Mouse (Mus musculus) monocyte, adult 5-6 weeks (primary cell): ENCODE results near the gene Synpo2l. TPM values are rescaled to one million over a fixed set of nuclear protein-coding genes. Genes with fewer than 3 reads are reported as not detected.

Experiments used
- ATAC-seq: fragments of 153-309, 156-312 bp; replicated peaks from 2 replicates; pipeline ENCODE4 v1.8.0; 2017; ENCODE audit warnings: mild to moderate bottlenecking; ENCODE audit not compliant: low TSS enrichment, insufficient number of reproducible peaks, severe bottlenecking, poor library complexity, low FRiP score
- total RNA-seq: library from RNA; stranded (forward); fragments of 200-1000, 200-491, 200-594 nt; gene quantifications from 3 replicates; pipeline ENCODE4 v1.2.3, GENCODE M21; 2017

Synpo2l gene
- total RNA-seq, 1 experiment from 2014 or later: not detected

DNA sequence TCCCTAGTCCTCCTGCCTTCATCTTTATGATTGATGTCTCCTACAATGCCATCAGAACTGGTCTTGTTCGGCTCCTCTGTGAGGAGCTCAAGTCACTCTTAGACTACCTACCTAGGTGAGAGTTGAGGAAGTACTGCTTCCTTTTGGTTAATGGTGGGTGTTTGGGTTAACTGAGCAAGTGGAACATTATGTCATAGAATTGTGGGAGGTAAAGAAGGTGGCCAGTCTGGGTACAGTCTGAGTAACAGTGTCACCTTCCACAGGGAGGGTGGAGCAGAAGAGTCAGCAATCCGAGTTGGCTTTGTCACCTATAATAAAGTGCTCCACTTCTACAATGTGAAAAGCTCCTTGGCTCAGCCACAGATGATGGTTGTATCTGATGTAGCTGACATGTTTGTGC, 20.9 kb upstream of the Synpo2l start:
- ATAC-seq: no peak

DNA sequence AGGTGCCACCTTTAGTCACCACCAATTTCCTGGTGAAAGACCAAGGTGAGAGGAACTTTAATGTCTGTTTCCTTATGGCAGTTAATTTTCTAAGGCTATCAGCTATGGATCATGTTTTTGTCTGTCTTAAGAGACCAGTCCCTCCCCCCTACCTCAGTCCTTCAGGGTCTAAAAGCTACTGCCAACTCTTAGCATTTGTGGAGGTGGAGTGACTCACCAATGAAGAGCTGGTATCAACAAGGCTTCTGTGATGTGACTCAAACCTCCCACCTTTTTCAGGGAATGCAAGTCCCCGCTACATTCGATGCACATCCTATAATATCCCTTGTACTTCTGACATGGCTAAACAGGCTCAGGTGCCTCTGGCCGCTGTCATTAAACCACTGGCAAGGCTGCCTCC, 18.4 kb upstream of the Synpo2l start:
- no peak for ATAC-seq

DNA sequence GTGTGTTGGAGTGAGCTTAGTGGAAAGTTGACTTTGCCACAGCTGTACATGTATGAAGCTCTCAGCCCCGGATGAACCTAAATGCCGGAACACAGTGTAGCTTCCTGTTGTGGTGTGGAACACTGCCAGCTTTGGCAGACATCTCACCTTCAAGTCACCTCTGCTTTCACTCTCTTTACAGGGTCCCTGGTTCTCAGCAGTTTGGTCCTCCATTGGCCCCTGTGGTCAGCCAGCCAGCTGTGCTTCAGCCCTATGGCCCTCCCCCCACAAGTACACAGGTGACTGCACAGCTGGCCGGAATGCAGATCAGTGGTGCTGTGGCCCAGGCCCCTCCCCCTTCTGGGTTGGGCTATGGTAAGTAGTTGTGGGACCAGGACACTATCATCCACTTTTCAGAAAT, 14.3 kb upstream of the Synpo2l start:
- peak; percentile 59 for ATAC-seq

DNA sequence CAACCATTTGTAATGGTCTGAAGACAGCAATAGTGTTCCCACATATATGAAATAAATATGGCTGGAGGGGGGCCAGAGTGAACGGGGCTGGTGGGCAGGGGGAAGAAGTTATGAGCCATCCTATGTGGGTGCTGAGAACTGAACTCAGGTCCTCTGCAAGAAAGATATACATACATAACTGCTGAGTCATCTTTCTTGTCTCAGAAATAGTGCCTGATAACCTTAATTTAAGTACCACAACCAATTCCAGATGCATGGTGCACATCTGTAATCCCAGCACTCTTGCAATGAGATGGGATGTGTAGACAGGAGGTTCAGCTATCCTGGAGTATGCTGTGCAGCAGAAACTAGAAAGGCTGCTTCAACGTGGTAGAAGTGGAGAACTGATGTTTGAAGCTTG, 13.6 kb upstream of the Synpo2l start:
- no peak for ATAC-seq

DNA sequence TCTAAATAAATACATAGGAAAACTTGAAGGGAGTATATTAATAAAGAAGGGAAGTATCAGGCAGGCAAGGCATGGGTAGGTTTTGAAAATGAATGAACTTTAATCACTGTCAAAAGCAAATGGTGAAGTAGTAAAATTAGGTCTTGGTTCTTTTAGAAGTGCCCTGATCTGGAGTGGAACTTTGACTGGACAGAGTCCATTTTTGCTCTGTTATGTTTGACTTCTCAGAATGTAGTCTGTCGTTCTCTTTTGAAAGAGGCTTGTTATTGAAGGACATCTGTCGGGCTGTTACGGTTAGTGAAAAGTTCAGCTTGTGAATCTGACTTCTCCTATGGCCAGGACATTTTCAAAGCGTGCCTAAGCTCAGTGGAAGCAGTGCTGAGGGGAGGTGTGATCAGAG, 9.8 kb upstream of the Synpo2l start:
- ATAC-seq: no peak

DNA sequence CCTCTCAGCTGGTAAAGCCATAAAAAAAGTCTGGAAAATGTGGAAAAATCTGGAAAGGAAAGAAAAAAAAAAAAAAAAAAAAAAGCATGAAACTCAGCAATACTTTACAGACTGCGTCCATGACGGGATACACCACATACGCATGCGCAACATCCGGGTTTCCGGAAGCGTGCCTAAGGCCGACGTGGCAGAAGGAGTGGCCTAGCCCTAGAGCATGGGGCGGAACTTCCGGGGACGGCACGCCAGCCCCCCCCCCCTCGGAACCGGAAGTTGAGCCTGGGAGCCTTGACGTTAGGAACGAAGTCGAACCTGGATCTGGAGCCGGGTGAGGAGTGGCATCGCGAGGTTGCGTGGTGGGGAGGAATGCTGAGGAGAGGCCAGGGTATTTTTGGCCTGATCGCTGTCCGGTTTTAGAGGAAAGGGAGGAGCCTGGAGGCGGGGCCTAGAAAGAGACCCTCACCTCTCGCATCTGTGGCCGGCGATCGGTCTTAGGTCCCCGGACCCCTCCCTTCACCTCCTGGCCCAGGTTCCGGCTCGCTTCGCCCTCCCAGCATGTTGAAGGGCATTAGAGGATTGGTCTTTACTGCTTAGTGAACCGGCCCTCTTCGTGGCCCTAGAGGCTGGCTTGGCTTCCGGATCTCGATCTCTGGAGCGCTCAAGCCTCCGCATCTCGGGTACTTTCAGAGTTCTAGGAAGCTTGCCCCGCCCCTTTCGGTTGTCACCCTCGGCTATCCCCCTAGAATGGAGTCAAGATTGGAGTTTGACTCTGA, 6.1 kb upstream of the Synpo2l start, which contains the start of gene Sec24c:
Sec24c (plus strand) TSS at position 245 of the 770 bp plus-strand sequence.
- ATAC-seq: peak; percentile 89

DNA sequence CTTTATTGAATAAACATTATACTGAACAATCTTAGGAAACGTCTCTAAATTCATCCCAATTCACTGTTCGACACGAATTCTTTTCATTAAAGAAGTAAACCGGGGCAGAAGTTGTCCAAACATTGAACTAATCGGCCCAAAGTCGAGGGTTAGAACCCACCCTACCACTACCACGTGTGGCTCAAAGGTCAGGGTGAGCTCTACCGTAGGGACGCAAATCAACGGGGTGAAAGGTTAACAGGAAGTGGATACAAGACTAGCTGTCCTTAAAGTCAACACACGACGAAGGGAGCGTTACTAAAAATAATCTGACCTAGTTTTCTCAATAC, 5.5 kb upstream of the Synpo2l start:
- peak; percentile 74 for ATAC-seq

DNA sequence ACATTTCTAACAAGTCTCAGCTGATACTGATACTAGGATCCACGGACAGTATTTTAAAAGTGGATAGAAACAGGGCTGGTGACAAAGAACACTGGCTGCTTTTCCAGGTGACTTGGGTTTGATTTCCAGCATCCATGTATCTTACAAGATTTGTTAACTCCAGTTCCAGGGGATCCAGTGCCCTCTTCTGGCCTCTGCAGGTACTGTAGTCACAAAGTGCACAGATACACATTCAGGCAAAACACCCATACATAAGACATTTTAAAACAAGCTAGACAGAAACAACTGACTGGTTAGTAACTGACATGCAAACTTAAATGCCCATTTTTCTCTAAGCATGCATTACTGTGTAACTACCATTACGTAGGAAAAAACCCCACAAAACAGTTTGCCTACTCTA, 4.8 kb upstream of the Synpo2l start:
- no peak for ATAC-seq

DNA sequence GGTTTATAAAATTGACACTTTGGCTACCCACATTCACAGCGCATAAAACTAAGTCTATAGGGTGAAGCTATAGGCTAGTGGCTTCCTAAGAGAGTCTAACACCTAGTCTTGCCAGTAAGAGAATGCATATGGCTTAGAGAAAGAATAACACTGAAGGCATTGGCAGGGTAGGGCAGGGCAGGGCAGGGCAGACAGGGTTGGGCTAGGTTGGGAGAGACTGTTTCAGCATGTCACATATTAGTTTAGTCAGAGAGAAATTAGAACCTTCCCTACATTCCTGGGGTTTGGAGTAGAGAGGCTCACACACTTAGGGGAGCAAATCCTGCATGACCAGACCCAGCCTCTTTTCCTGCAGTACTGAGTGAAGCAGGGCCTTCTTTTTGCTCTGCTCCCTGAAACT, 685 bp downstream of the Synpo2l start:
- no peak for ATAC-seq

DNA sequence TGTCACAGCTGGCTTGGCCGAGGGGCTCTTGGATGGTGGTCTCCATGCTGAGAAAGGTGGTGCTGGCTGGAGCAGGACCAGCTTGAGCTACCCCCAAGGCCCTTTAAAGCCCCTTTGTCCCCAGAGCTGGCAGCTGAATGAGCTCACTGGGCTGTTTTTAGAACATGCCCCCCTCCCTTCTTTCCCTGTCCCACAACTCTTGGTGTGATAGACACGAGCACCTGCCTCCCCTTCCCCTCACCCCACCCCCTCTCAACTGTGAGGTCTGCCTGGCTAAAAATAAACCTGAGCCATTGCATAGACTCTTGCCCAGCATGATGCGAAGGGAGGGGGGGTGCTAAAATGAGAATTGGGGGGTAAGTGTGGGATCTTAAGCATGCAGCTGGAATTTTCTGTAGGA, 3.7 kb downstream of the Synpo2l start:
- ATAC-seq: no peak

DNA sequence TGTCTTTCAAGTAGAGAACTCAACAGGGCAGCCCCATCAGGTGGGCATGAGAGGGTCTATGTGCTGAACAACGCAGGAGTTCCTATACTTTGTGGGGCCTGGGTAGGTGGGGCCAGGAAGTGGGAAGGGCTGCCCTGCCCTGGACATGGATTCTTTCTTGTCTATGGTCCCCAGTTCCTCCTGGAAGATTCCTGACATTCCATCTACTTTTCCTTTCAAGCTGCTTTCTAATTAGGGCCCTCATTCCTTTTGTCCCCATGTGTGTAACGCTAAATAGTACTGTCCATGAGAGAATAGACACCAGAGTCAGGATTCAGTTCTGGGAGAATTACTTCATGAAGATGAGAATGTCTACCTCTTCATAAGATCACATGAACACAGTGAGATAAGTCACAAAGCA, 4.6 kb downstream of the Synpo2l start:
- no peak for ATAC-seq

DNA sequence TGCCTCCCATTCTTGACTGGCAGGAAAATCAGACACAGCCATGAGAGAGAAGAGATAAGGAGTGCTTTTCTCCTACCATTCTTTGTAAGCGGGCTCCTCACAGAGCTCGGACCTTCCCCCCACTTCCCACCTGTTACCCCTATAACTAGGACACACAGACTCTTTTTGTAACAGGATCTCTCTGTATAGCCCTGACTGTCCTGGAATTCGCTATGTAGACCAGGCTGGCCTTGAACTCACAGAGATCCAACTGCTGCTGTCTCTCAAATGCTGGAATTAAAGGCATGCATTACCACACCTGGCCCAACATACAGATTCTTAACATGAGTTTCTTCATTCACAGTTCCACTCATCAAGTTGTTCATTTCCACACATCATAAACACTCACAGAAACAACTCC, 5.4 kb downstream of the Synpo2l start:
- no peak for ATAC-seq

DNA sequence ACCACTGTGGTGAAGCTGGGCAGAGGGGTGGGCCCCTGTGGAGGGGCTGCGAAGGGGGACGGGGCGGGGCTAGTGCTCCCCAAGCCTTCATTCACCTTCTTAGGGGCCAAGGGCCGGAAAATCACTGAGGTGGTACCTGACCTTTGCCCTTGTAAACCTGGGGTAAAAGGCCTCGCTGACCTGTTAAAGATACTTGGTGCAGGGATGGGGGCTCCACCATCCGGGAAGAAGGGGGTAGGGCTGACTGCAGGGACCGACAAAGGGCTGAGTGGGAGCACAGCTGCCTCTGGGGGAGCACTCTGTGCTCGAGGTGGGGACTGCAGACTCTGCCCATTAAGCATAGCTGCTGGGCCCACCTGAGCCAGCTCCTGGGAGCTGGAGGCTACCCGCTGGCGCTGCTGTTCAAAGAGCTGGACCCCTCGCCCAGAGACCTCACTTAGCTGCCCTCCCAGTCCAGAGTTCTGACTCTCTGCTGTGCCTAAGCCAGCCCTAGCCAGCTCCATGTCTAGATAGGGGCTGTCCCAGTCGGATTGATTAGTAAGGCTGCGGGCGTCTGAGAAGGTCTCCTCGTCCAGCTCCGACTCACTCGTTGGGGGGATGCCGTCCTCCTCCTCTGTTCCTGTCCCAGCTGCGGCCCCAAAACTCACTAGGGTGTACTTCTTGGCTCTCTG, 6.4 kb downstream of the Synpo2l start:
- ATAC-seq: no peak

DNA sequence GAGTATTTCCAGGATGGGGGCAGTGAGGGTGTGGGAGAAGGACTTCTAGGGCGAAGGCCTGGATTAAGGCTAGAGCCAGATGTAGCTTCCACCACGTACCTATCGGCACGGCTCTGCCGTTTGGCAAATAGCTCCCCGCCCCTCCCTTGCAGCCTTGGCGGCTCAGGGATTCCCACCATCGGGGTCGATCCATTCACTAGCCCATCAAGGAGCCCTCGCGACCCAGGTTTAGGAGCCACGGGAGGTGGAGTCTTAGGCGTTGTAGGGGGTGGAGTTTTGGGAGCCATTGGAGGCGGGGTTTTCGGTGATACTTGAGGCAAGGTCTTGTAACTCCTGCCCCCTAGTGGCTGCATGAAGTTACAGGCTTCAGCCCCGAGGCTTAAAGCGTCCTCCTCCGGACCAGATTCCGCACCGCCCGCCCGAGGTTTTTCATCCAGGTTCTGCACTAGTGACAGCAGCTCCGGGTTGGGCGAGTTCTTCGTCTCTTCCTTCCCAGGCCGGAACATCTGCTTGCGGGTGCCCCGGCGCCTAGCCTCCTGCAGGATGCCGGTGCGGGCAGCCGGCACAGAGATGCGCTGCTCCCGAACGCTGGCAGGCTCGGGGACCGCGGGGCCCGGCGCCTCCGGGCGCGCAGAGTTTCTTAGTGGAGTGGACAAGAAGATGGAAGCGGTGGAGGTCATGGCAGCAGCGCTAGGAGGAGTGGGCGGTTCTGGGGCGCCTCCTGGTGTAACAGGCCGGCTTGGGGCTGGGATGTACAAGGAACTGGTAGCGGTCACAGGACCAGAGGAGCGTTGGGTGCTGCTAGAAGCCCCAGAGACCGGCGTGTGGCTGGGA, 7.1 kb downstream of the Synpo2l start:
- ATAC-seq: peak; percentile 93

DNA sequence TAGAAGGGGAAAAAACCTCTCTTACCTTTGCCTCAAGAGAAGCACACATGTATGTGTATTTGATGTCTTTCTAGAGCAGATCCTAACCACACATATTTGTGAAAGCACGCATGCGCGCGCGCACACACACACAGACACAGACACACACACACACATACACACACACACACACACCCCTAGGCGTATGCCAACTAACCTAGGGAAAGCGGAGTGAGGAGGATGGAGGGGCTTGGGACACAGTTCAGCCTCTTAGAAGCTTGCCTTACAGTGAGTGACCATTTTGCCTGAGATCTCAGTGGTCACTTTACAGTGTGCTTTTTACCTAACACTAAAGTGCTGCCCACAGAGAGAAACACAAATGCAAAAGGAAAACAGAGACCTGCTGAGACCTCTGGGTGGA, 8.5 kb downstream of the Synpo2l start:
- no peak for ATAC-seq

DNA sequence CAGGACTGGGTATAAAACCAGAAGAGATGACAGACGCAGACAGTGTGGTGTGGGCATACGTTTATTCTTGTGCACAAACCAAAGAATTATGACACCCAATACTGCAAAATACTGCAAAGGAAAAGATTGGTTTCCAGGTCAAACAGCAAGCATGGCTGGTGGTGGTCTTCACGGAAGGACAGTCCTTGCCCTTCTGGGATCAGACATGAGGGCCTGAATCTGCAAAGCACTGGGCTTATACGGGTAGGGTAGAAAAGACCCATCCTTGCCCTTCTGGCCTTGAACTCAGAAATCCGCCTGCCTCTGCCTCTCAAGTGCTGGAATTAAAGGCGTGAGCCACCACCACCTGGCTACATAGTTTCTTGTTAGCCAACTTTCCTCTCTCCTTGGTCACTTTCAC, 9.3 kb downstream of the Synpo2l start:
- no peak for ATAC-seq

DNA sequence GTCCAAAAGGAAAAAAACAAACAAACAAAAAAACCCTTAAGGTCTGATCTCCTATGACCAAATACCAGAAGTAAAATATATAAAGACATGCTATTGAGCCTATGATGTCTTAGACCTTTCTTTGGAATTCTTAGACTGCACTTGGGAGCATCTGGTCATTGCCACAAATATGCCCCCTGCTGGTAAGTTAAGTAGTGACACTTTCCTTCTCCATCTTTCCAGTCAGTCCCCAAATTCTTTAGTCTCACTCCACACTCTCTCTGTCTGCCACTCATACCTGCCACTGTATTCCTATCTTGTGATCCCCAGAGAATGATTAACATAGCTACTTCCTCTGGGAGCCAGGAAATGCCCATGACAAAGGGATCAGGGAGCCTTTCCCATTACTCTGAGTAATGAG, 9.8 kb downstream of the Synpo2l start:
- no peak for ATAC-seq

DNA sequence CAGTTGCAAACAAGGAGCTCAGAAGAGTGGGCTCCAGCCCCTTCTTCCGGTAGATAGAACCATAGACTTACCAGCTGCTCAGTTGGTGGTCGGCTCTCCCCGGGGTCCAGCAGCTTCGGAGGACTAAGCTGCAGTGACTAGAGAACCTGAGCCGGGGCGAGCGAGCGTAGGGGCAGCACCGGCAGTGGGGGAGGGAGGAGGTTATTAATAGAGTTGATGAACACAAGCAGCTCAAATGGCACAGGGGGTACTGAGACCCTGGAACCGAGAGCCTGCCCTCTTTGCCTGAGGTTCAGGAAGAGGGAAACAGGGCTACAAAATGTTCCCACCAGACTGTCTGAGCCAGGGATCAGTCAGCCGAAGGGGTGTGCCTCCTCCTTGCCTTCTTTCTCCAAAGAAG, 11.8 kb downstream of the Synpo2l start, which contains the start of gene Myoz1:
Myoz1 (minus strand) TSS at position 180 of the 400 bp plus-strand sequence.
- no peak for ATAC-seq

DNA sequence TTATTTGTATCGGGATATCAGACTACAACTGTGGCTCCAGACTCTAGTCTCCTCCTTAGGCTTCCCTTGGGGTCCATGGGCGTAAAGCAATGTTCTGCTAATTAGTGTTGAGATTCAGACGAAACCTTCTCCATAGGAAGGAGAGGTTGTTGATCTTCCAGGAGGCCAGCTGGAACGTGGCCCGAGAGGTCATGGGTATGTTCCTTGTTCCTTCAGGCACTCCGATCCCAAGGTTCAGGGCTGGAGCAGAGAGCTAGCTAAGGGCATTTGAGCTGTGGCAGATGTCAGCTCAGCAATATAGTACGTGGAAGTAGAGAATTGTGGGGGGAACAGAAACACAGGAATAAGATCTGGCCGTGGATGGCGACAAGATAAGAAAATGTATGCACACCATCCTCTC, 12.4 kb downstream of the Synpo2l start:
- no peak for ATAC-seq
